ENCODE assay signal across 17 mouse cellular contexts in genomic region chr3:87163116-87163515, GRCm38 (mm10). TPM values are rescaled to one million over a fixed set of nuclear protein-coding genes. Genes with fewer than 3 reads are reported as not detected.
DNase-seq lines count a peak whose midpoint lies in the region; ATAC-seq and TF ChIP-seq lines count a peak whose summit lies in the region.
"Had no signal": no experiment of that assay in that cellular context is flagged by ENCODE, and none has a peak within 500 bp of the region (broad histone marks: within the 10 kb centered on the region; RNA-seq: fewer than 3 reads in every experiment).

No protein-coding gene starts in this region.

- H3K9me3 ChIP-seq in limb, embryonic 15.5 days, result no peaks in the 10 kb centered on the region
- no peaks in the 10 kb centered on the region for H3K9me3 ChIP-seq in kidney, embryonic 15.5 days (replicated peaks)
- no peaks in the 10 kb centered on the region for H3K9me3 ChIP-seq in liver, postnatal 0 days (ENCODE audit: low read length)
- H3K9me3 ChIP-seq: lung, embryonic 15.5 days had no signal

- ATAC-seq in limb, embryonic 15.5 days (ENCODE audit: insufficient number of reproducible peaks, low FRiP score, low TSS enrichment, low read depth), result no peak
- no peak for ATAC-seq in kidney, embryonic 15.5 days (replicated peaks; ENCODE audit: low FRiP score)
- no peak for ATAC-seq in liver, postnatal 0 days
- ATAC-seq: CD4-positive, CD25-positive, alpha-beta regulatory T cell, adult 4 months; hindbrain, embryonic 16.5 days had no signal

- WGBS in limb, embryonic 15.5 days, result 43% methylated on average over 4 of the region's 4 CpGs
- WGBS in kidney, embryonic 15.5 days, result 47% methylated on average over 4 of the region's 4 CpGs
- WGBS in liver, postnatal 0 days (ENCODE audit: insufficient replicate concordance), result 48% methylated on average over 4 of the region's 4 CpGs

- H3K36me3 ChIP-seq in limb, embryonic 15.5 days, result peaks cover 3% of the 10 kb centered on the region; the same call in 1 of the 2 replicates
- peaks cover 9% of the 10 kb centered on the region for H3K36me3 ChIP-seq in kidney, embryonic 15.5 days
- H3K36me3 ChIP-seq in liver, postnatal 0 days (replicated peaks; ENCODE audit: insufficient read depth, low read length), result no peaks in the 10 kb centered on the region
- H3K36me3 ChIP-seq: lung, embryonic 15.5 days had no signal

- H3K4me1 ChIP-seq in limb, embryonic 15.5 days, result peaks cover 81% of the 10 kb centered on the region
- H3K4me1 ChIP-seq in kidney, embryonic 15.5 days, result peaks cover 89% of the 10 kb centered on the region
- peaks cover 10% of the 10 kb centered on the region for H3K4me1 ChIP-seq in liver, postnatal 0 days (ENCODE audit: insufficient read depth)

- H3K4me2 ChIP-seq in limb, embryonic 15.5 days, result no peak overlapping the region
- no peak overlapping the region for H3K4me2 ChIP-seq in kidney, embryonic 15.5 days
- H3K4me2 ChIP-seq in liver, postnatal 0 days (ENCODE audit: low read depth, low read length), result no peak overlapping the region
- H3K4me2 ChIP-seq: lung, embryonic 15.5 days; midbrain, embryonic 11.5 days had no signal

- no peak for TF ChIP-seq CTCF in liver, postnatal 0 days (IDR thresholded peaks at IDR 0.05; ENCODE audit: low read depth)

- no peak for TF ChIP-seq EP300 in liver, postnatal 0 days (IDR thresholded peaks at IDR 0.05; ENCODE audit: low read depth)

- H3K27me3 ChIP-seq in limb, embryonic 15.5 days, result no peaks in the 10 kb centered on the region
- no peaks in the 10 kb centered on the region for H3K27me3 ChIP-seq in kidney, embryonic 15.5 days
- H3K27me3 ChIP-seq in liver, postnatal 0 days (ENCODE audit: insufficient read depth, low read length), result no peaks in the 10 kb centered on the region
- H3K27me3 ChIP-seq: lung, embryonic 15.5 days had no signal

- intact Hi-C loops in gastrocnemius, postnatal 36 days (cut with DNase I), result no loop called here

- H3K27ac ChIP-seq in limb, embryonic 15.5 days, result 0 out of 2 replicates have a peak overlapping the region, but pooled peaks have one; percentile 33
- H3K27ac ChIP-seq in kidney, embryonic 15.5 days, result no peak overlapping the region
- H3K27ac ChIP-seq in liver, postnatal 0 days (ENCODE audit: low read depth), result no peak overlapping the region
- H3K27ac ChIP-seq: left cerebral cortex, adult 2 months; lung, embryonic 15.5 days had no signal

- H3K4me3 ChIP-seq in limb, embryonic 15.5 days, result no peak overlapping the region
- H3K4me3 ChIP-seq in kidney, embryonic 15.5 days (replicated peaks), result no peak overlapping the region
- no peak overlapping the region for H3K4me3 ChIP-seq in liver, postnatal 0 days (ENCODE audit: low read depth, low read length)
- H3K4me3 ChIP-seq: left cerebral cortex, adult 2 months; lung, embryonic 15.5 days; myocyte had no signal

- peak; percentile 11 for DNase-seq in gastrocnemius, postnatal 10 days
- DNase-seq in gastrocnemius, postnatal 36 days, result no peak
- DNase-seq in lung, postnatal 14 days, result peak; percentile 23
- no peak for DNase-seq in lung, postnatal 4 days
- DNase-seq in R1 (ENCODE audit: low read depth, low spot score), result peak; percentile 31
- DNase-seq in liver, postnatal 0 days, result no peak
- DNase-seq: kidney, adult 18-20 months; right cerebral cortex, postnatal 25 days; thymus, adult 2 months had no signal

- no peak overlapping the region for H3K9ac ChIP-seq in limb, embryonic 15.5 days
- H3K9ac ChIP-seq in kidney, embryonic 15.5 days, result no peak overlapping the region
- no peak overlapping the region for H3K9ac ChIP-seq in liver, postnatal 0 days (replicated peaks)
- H3K9ac ChIP-seq: lung, embryonic 15.5 days had no signal

RNA-seq across cellular contexts. Expression of gene Kirrel, which starts 11.4 kb away (rescaled TPM):
- 10 to 100 TPM; 13.7 to 19.0 TPM for total RNA-seq in gastrocnemius, postnatal 10 days (2021)
- total RNA-seq in gastrocnemius, postnatal 36 days (2021), result 1 to 10 TPM; 4.3 to 4.4 TPM
- polyA plus RNA-seq in limb, embryonic 15.5 days (2015; fragmentation: Nextera tagmentation; extraction: Ambion mirVana), result 17.9 and 19.5 TPM in 2 replicates
- polyA plus RNA-seq in kidney, embryonic 15.5 days (2015; fragmentation: Nextera tagmentation; extraction: Ambion mirVana), result 17.2 and 18.5 TPM in 2 replicates
- 0.67 and 0.73 TPM in 2 replicates for polyA plus RNA-seq in liver, postnatal 0 days (2015; fragmentation: Nextera tagmentation; extraction: Ambion mirVana)
- polyA plus RNA-seq: CD4-positive, CD25-positive, alpha-beta regulatory T cell, adult 4 months had no signal

Comparison
In these comparisons a context has a peak if more than half of its experiments do, and no peak if none do; other contexts are left out.
1. DNase-seq: peak in gastrocnemius, postnatal 10 days (single experiment), lung, postnatal 14 days (single experiment) and R1 (single experiment); none in gastrocnemius, postnatal 36 days (0 of 2), lung, postnatal 4 days (0 of 2) and liver, postnatal 0 days (single experiment).
2. RNA of gene Kirrel, which starts 11.4 kb away (polyA plus RNA-seq): 17.9 to 19.5 TPM in limb, embryonic 15.5 days and 17.2 to 18.5 TPM in kidney, embryonic 15.5 days; 0.67 to 0.73 TPM in liver, postnatal 0 days; every median in the first group is over 10 times any median in the second.